Mouse (Mus musculus): ENCODE data around the gene Acot13. TPM values are rescaled to one million over a fixed set of nuclear protein-coding genes. Genes with fewer than 3 reads are reported as not detected.

Acot13 gene
- polyA plus RNA-seq, 1 experiment = 8.4 TPM

GRCm38 (mm10) chr13:24830756-24831352, 486 bp downstream of the Acot13 start:
- Histone ChIP-seq H3K27ac (ENCODE audit: control insufficient read depth, insufficient read depth, low read depth, low read length) (peak overlapping the region; percentile 54; the same call in 1 of the 2 replicates), H3K4me3 (ENCODE audit: control insufficient read depth, low read depth, low read length) (peak overlapping the region; percentile 91), H3K27me3 (ENCODE audit: control insufficient read depth, insufficient read depth, low read length) (no peaks in the 10 kb centered on the region), H3K36me3 (ENCODE audit: control insufficient read depth, insufficient read depth, low read length) (no peaks in the 10 kb centered on the region), H3K4me1 (ENCODE audit: control insufficient read depth, insufficient read depth, low read length) (peaks cover 3% of the 10 kb centered on the region)
- no peak for TF ChIP-seq POLR2A (IDR thresholded peaks at IDR 0.05; ENCODE audit: control insufficient read depth, low read depth, low read length)
- no peak for TF ChIP-seq CTCF (IDR thresholded peaks at IDR 0.05; ENCODE audit: control insufficient read depth, insufficient read depth, insufficient replicate concordance, low read depth, low read length)

DNA sequence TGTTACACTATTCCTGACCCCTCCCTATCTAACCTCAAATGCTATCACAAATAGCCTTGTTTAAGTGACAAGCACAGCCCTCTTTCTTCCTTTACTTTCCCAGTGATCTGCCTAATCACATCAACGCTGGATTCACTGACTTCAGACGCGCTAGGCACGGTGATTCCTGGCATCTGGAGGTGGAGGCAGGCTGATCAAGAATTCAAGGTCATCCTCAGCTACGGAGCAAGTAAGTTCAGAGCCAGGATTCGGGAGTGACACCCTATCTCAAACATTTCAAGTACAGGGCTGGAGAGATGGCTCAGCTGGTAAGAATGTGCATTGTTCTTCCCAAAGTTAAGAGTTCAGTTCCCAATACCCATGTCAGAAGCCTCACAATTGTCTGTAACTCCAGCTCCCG, 5.2 kb downstream of the Acot13 start:
- Histone ChIP-seq H3K4me3 (ENCODE audit: control insufficient read depth, low read depth, low read length) (no peak overlapping the region), H3K27ac (ENCODE audit: control insufficient read depth, insufficient read depth, low read depth, low read length) (no peak overlapping the region), H3K27me3 (ENCODE audit: control insufficient read depth, insufficient read depth, low read length) (no peaks in the 10 kb centered on the region), H3K36me3 (ENCODE audit: control insufficient read depth, insufficient read depth, low read length) (no peaks in the 10 kb centered on the region), H3K4me1 (ENCODE audit: control insufficient read depth, insufficient read depth, low read length) (no peaks in the 10 kb centered on the region; the same call in none of the 2 replicates)
- TF ChIP-seq POLR2A (IDR thresholded peaks at IDR 0.05; ENCODE audit: control insufficient read depth, low read depth, low read length) (no peak), CTCF (IDR thresholded peaks at IDR 0.05; ENCODE audit: control insufficient read depth, insufficient read depth, insufficient replicate concordance, low read depth, low read length) (no peak)

DNA sequence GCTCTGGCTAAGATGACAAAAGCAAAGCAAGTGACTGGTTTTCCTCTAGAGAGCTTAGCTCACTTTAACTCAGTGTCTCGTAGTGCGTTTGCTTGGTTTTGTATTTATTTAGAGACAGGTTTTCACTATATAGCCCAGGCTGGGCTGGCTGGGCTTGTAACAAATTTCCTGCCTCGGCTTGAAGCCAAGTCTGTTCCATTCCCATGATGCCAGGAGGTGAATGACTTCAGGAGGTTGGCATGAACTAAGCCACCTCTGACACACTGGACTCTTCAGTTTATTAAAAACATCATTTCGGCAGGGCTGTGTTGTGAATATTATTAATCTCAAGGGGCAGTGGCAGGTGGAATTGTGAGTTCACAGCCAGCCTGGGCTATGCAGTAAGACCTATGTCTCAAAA, 5.8 kb downstream of the Acot13 start:
- no peaks in the 10 kb centered on the region for H3K36me3 ChIP-seq (ENCODE audit: control insufficient read depth, insufficient read depth, low read length)
- no peak overlapping the region for H3K4me3 ChIP-seq (ENCODE audit: control insufficient read depth, low read depth, low read length)
- no peaks in the 10 kb centered on the region for H3K27me3 ChIP-seq (ENCODE audit: control insufficient read depth, insufficient read depth, low read length)
- no peak overlapping the region for H3K27ac ChIP-seq (ENCODE audit: control insufficient read depth, insufficient read depth, low read depth, low read length)
- TF ChIP-seq CTCF (IDR thresholded peaks at IDR 0.05; ENCODE audit: control insufficient read depth, insufficient read depth, insufficient replicate concordance, low read depth, low read length) (no peak), POLR2A (IDR thresholded peaks at IDR 0.05; ENCODE audit: control insufficient read depth, low read depth, low read length) (no peak)
- no peaks in the 10 kb centered on the region; the same call in none of the 2 replicates for H3K4me1 ChIP-seq (ENCODE audit: control insufficient read depth, insufficient read depth, low read length)

DNA sequence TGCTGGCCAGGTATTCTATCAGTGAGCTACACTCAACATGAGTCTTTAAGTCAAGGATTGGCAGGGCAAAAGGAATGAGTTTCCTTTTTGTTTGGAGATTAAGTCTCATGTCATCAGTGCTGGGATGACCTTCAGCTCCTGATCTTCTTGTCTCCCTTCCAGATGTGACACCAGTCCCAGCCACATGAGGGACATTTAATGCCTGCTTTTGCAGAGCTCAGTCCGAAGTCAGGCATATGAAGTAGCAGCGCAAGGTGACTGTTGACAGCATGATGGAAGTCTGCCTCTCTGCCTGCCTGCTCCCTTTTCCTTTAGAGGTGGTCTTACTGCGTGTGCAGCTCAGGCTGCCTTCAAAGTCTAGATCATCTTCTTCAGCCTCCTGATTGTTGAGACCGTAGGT, 6.7 kb downstream of the Acot13 start:
- Histone ChIP-seq H3K4me3 (ENCODE audit: control insufficient read depth, low read depth, low read length) (no peak overlapping the region), H3K4me1 (ENCODE audit: control insufficient read depth, insufficient read depth, low read length) (no peaks in the 10 kb centered on the region; the same call in 1 of the 2 replicates), H3K27ac (ENCODE audit: control insufficient read depth, insufficient read depth, low read depth, low read length) (no peak overlapping the region), H3K36me3 (ENCODE audit: control insufficient read depth, insufficient read depth, low read length) (no peaks in the 10 kb centered on the region), H3K27me3 (ENCODE audit: control insufficient read depth, insufficient read depth, low read length) (no peaks in the 10 kb centered on the region)
- TF ChIP-seq CTCF (IDR thresholded peaks at IDR 0.05; ENCODE audit: control insufficient read depth, insufficient read depth, insufficient replicate concordance, low read depth, low read length) = no peak
- TF ChIP-seq POLR2A (IDR thresholded peaks at IDR 0.05; ENCODE audit: control insufficient read depth, low read depth, low read length) = no peak

DNA sequence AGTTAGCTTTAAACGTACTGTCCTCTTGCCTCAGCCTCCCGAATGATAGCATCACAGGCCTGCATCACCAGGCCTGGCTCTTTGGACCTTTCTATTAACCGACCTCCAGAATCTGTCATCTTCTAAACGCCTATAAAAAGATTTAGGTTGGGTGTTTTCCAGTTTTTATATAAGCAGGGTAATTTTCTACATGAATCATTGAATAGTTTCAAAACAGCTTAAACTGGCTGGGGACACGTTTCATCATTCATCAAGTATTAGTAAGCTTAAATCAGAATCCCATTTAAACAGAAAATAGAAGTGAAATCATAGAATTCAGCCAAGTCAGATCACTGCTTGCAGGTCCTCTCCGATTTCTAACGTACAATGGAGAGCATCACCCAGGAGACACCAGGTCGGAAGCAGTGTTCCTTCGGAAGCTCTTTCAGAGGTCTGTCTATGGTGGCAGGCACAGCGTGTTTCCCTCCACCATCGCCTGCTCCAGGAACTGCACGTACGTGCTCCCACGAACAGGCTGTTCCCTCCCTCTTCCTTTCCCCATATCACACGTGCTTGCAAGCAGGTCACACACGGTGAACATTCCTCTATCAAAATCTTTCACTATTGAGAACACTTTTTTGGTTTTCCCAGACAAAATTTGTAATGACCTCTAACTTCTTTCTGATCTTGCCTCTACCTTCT, 8.5 kb downstream of the Acot13 start:
- TF ChIP-seq POLR2A (IDR thresholded peaks at IDR 0.05; ENCODE audit: control insufficient read depth, low read depth, low read length) (no peak), CTCF (IDR thresholded peaks at IDR 0.05; ENCODE audit: control insufficient read depth, insufficient read depth, insufficient replicate concordance, low read depth, low read length) (no peak)

DNA sequence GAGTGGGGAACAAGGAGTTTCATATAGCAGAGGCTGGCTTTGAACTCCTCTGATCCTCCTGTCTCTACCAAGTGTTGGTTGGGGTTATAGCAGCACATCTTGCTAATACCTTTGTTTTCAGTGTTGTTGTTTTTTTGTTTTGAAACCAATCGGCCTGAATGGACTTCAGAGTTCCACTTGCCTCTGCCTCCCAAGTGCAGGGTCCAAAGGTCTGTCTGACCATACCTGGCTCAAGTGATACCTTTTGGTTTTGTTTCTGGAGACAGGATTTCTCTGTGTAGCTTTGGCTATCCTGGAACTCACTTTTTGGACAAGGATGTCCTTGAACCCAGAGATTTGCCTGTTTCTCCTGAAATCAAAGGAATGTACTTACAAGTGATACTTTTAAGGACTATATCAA, 11.4 kb downstream of the Acot13 start:
- no peaks in the 10 kb centered on the region for H3K27me3 ChIP-seq (ENCODE audit: control insufficient read depth, insufficient read depth, low read length)
- H3K27ac ChIP-seq (ENCODE audit: control insufficient read depth, insufficient read depth, low read depth, low read length) = no peak overlapping the region
- H3K4me3 ChIP-seq (ENCODE audit: control insufficient read depth, low read depth, low read length) = no peak overlapping the region
- TF ChIP-seq CTCF (IDR thresholded peaks at IDR 0.05; ENCODE audit: control insufficient read depth, insufficient read depth, insufficient replicate concordance, low read depth, low read length) (no peak), POLR2A (IDR thresholded peaks at IDR 0.05; ENCODE audit: control insufficient read depth, low read depth, low read length) (no peak)
- no peaks in the 10 kb centered on the region for H3K4me1 ChIP-seq (ENCODE audit: control insufficient read depth, insufficient read depth, low read length)
- H3K36me3 ChIP-seq (ENCODE audit: control insufficient read depth, insufficient read depth, low read length) = no peaks in the 10 kb centered on the region

More for the DNA sequence above, 8.5 kb downstream of the Acot13 start:
- Histone ChIP-seq H3K27ac (ENCODE audit: control insufficient read depth, insufficient read depth, low read depth, low read length) (0 out of 2 replicates have a peak overlapping the region, but pooled peaks have one; percentile 36), H3K4me1 (ENCODE audit: control insufficient read depth, insufficient read depth, low read length) (no peaks in the 10 kb centered on the region), H3K36me3 (ENCODE audit: control insufficient read depth, insufficient read depth, low read length) (no peaks in the 10 kb centered on the region), H3K4me3 (ENCODE audit: control insufficient read depth, low read depth, low read length) (no peak overlapping the region), H3K27me3 (ENCODE audit: control insufficient read depth, insufficient read depth, low read length) (no peaks in the 10 kb centered on the region)
